Mouse (Mus musculus) embryonic facial prominence, embryonic 11.5 days (tissue): ENCODE results near the gene Pax3. TPM values are rescaled to one million over a fixed set of nuclear protein-coding genes. Genes with fewer than 3 reads are reported as not detected.

Source experiments
- ATAC-seq: fragments of 200-750 bp; cut with Nextera tagmentation; replicated peaks from 2 replicates; pipeline ENCODE4 v1.8.0; 2017; ENCODE audit warnings: low read depth; ENCODE audit not compliant: insufficient number of reproducible peaks, low FRiP score, low TSS enrichment
- DNase-seq: peaks from one replicate; pipeline ENCODE4 v3.0.0-alpha.2; 2015; ENCODE audit warnings: low spot score
- H3K27ac ChIP-seq: fragments of 300-500 bp; sonication (generic); replicated peaks from 2 replicates; pipeline ENCODE4 v1.5.1; 2014; ENCODE audit warnings: mild to moderate bottlenecking, low read depth, low read length, control low read depth
- H3K27me3 ChIP-seq: fragments of 300-500 bp; sonication (generic); 2 replicates; pipeline ENCODE4 v1.6.1; 2014; ENCODE audit warnings: mild to moderate bottlenecking, low read length, moderate library complexity, mixed read lengths; ENCODE audit not compliant: control insufficient read depth, insufficient read depth
- H3K36me3 ChIP-seq: fragments of 300-500 bp; sonication (generic); replicated peaks from 2 replicates; pipeline ENCODE4 v1.6.1; 2014; ENCODE audit warnings: low read depth, mild to moderate bottlenecking, low read length, moderate library complexity, mixed read lengths; ENCODE audit not compliant: control insufficient read depth, insufficient read depth
- H3K4me1 ChIP-seq: fragments of 300-500 bp; sonication (generic); 2 replicates; pipeline ENCODE4 v1.6.1; 2014; ENCODE audit warnings: low read length, mixed read lengths; ENCODE audit not compliant: control insufficient read depth, insufficient read depth
- H3K4me2 ChIP-seq: fragments of 300-500 bp; sonication (generic); 2 replicates; pipeline ENCODE4 v1.6.1; 2014; ENCODE audit warnings: low read depth, mild to moderate bottlenecking, control low read depth, low read length, moderate library complexity
- H3K4me3 ChIP-seq: fragments of 300-500 bp; sonication (generic); 2 replicates; pipeline ENCODE4 v1.5.1; 2014; ENCODE audit warnings: low read depth, low read length, control low read depth
- H3K9ac ChIP-seq: fragments of 300-500 bp; sonication (generic); replicated peaks from 2 replicates; pipeline ENCODE4 v1.6.1; 2014; ENCODE audit warnings: mild to moderate bottlenecking, control low read depth, low read length
- H3K9me3 ChIP-seq: fragments of 300-500 bp; sonication (generic); replicated peaks from 2 replicates; pipeline ENCODE4 v1.6.1; 2016; ENCODE audit warnings: mild to moderate bottlenecking, low read length, inconsistent platforms, mixed read lengths; ENCODE audit not compliant: control insufficient read depth
- WGBS: fragments of 180-500 bp; shearing (Covaris S2); extraction: QIAGEN DNeasy Blood & Tissue Kit; methylation state at CpG from one replicate; pipeline ENCODE4 v1.1.7; 2014; 5-methylcytosine and 5-hydroxymethylcytosine counted together
- polyA plus RNA-seq: library from polyadenylated mRNA; unstranded; fragments of >200 nt; fragmentation: Nextera tagmentation; extraction: Ambion mirVana; gene quantifications from 2 replicates; pipeline ENCODE4 v1.2.1, GENCODE M21; 2014

The Pax3 gene
- polyA plus RNA-seq, 1 experiment from 2014 or later, result 16.2 TPM

- Histone ChIP-seq H3K4me3 (no peak overlapping the region), H3K9me3 (no peaks in the 10 kb centered on the region), H3K27me3 (no peaks in the 10 kb centered on the region), H3K9ac (no peak overlapping the region), H3K4me1 (no peaks in the 10 kb centered on the region), H3K27ac (no peak overlapping the region), H3K36me3 (no peaks in the 10 kb centered on the region), H3K4me2 (no peak overlapping the region)
- DNase-seq (no peak), ATAC-seq (no peak)
- 73% methylated on average over 2 of the region's 2 CpGs for WGBS
Observed at GRCm38 (mm10) chr1:78088646-78089045, 108.3 kb downstream of the Pax3 start.

DNA sequence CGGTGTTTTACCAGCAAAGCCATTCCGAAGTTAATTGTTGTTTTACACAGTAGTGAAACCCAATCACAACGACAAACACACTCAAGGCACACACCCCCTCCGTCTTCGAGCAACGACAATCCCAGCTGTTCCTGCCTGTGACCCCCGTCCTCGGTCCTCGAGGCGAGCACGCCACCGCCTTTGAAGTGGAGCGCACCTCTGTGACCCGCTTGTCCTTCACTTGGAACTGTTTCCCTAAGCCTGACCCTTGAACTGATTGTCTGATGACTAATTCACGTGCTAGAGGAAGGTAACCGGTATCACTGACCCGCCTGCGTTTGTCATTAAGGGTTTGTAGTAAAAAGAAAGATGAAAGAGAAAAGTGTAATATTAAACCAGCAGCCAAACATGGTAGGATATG, 115.2 kb downstream of the Pax3 start:
- H3K27ac ChIP-seq, result no peak overlapping the region
- 20% methylated on average over 18 of the region's 18 CpGs for WGBS
- H3K9me3 ChIP-seq, result no peaks in the 10 kb centered on the region
- no peak overlapping the region for H3K4me3 ChIP-seq
- H3K27me3 ChIP-seq, result no peaks in the 10 kb centered on the region
- H3K4me2 ChIP-seq, result no peak overlapping the region
- H3K36me3 ChIP-seq, result no peaks in the 10 kb centered on the region
- no peak overlapping the region for H3K9ac ChIP-seq
- DNase-seq, result no peak
- no peaks in the 10 kb centered on the region for H3K4me1 ChIP-seq
- no peak for ATAC-seq

- ATAC-seq (no peak), DNase-seq (no peak)
- H3K36me3 ChIP-seq, result no peaks in the 10 kb centered on the region
- H3K4me1 ChIP-seq, result no peaks in the 10 kb centered on the region
- no peak overlapping the region for H3K4me3 ChIP-seq
- WGBS, result 35% methylated on average over 5 of the region's 5 CpGs
- H3K4me2 ChIP-seq, result no peak overlapping the region
- no peaks in the 10 kb centered on the region for H3K27me3 ChIP-seq
- no peaks in the 10 kb centered on the region for H3K9me3 ChIP-seq
- H3K27ac ChIP-seq, result no peak overlapping the region
- H3K9ac ChIP-seq, result no peak overlapping the region
Observed at GRCm38 (mm10) chr1:78060850-78061249, 136.1 kb downstream of the Pax3 start.

DNA sequence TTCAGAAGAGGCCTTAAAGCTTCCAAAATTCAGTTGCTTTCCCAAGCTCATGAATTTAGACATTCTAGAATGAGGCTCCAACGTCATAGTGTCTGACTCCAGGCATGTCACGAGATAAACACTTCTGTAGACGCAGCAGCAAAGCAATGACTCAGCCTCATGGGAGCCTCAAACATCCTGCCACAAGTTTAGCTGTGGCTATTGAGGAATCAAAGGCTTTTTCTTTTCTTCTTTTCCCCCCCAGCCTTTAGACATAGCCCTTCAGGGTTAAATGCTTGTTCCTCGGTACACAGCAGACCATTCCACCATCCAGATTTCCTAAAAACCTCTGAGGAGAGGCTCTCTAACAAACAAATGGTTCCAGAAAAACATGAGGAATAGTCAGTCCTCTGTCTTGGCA, 139.0 kb downstream of the Pax3 start:
- no peak for ATAC-seq
- H3K9ac ChIP-seq, result no peak overlapping the region
- H3K4me3 ChIP-seq, result no peak overlapping the region
- DNase-seq, result no peak
- no peak overlapping the region for H3K4me2 ChIP-seq
- no peaks in the 10 kb centered on the region; the same call in 1 of the 2 replicates for H3K4me1 ChIP-seq
- H3K27me3 ChIP-seq, result no peaks in the 10 kb centered on the region
- H3K9me3 ChIP-seq, result no peaks in the 10 kb centered on the region
- no peaks in the 10 kb centered on the region for H3K36me3 ChIP-seq
- 46% methylated on average over 4 of the region's 4 CpGs for WGBS
- no peak overlapping the region for H3K27ac ChIP-seq

GRCm38 (mm10) chr1:78053677-78054076, 143.3 kb downstream of the Pax3 start:
- Histone ChIP-seq H3K4me1 (no peaks in the 10 kb centered on the region; the same call in 1 of the 2 replicates), H3K27me3 (no peaks in the 10 kb centered on the region), H3K9me3 (no peaks in the 10 kb centered on the region), H3K4me3 (no peak overlapping the region), H3K36me3 (no peaks in the 10 kb centered on the region), H3K27ac (no peak overlapping the region), H3K9ac (no peak overlapping the region), H3K4me2 (no peak overlapping the region)
- 69% methylated on average over 6 of the region's 6 CpGs for WGBS
- no peak for DNase-seq
- ATAC-seq, result no peak

Other genes with a start within 250 kb of the Pax3 start
- gene Sgpp2, start 113.2 kb upstream of the Pax3 start, polyA plus RNA-seq, result 6.2 and 6.9 TPM in 2 replicates